Mouse (Mus musculus): ENCODE measurements around the gene Gm11009.
"Not testable (repeated sequence)": the region's sequence is repeated elsewhere in the genome, so short reads cannot be mapped to it uniquely, and the experiment has no call there.

Gm11009 gene

DNA sequence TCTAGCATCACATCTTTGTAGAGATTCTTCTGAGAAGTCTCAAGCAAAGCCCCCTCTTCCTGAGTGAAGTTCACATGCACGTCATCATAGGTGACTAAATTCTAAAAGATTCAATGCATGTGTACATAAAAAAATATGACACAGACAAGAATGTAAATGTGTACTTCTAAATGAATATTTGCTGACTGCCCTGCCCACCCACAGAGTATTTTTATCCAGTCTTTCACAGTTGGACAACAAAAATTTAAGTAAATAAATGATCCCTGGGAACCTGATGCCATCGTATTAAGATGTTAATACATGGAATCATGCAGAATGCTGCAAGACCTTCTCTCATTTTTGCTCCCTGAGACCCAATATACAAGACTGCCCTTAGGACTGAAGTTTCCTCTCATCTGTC is at the start of gene Gm11009:
Gm11009 (minus strand) TSS at position 101 of the 400 bp plus-strand sequence.
- DNase-seq (ENCODE audit: low read depth, low spot score), result not testable (repeated sequence)
